Mouse (Mus musculus): ENCODE measurements around the gene Mtf1. TPM values are rescaled to one million over a fixed set of nuclear protein-coding genes. Genes with fewer than 3 reads are reported as not detected.

The Mtf1 gene
- polyA plus RNA-seq, 1 experiment from 2014 or later, result 9.1 TPM

GRCm38 (mm10) chr4:124898428-124898827 is 96.5 kb downstream of the Mtf1 start:
- peaks cover 33% of the 10 kb centered on the region for H3K27me3 ChIP-seq (ENCODE audit: insufficient read depth, low read length)
- no peak overlapping the region for H3K27ac ChIP-seq (ENCODE audit: low read depth)
- H3K9ac ChIP-seq (replicated peaks), result no peak overlapping the region
- WGBS (ENCODE audit: insufficient replicate concordance), result 66% methylated on average over 10 of the region's 10 CpGs
- ATAC-seq (no peak), DNase-seq (no peak)
- no peak overlapping the region for H3K4me2 ChIP-seq (ENCODE audit: low read depth, low read length)
- no peak overlapping the region for H3K4me3 ChIP-seq (ENCODE audit: low read depth, low read length)
- no peaks in the 10 kb centered on the region for H3K4me1 ChIP-seq (ENCODE audit: insufficient read depth)
- no peaks in the 10 kb centered on the region for H3K9me3 ChIP-seq (ENCODE audit: low read length)
- no peaks in the 10 kb centered on the region for H3K36me3 ChIP-seq (replicated peaks; ENCODE audit: insufficient read depth, low read length)
- TF ChIP-seq EP300 (IDR thresholded peaks at IDR 0.05; ENCODE audit: low read depth) (no peak), CTCF (IDR thresholded peaks at IDR 0.05; ENCODE audit: low read depth) (no peak)

Other genes starting within 250 kb of the Mtf1 start
- not detected in 2 replicates for gene 3100002H09Rik, start 191.3 kb upstream of the Mtf1 start, polyA plus RNA-seq (2015; fragmentation: Nextera tagmentation; extraction: Ambion mirVana)
- gene Pou3f1, start 145.3 kb upstream of the Mtf1 start, polyA plus RNA-seq (2015; fragmentation: Nextera tagmentation; extraction: Ambion mirVana), result not detected in 2 replicates
- 20.1 and 21.6 TPM in 2 replicates for gene Utp11, start 108.5 kb upstream of the Mtf1 start, polyA plus RNA-seq (2015; fragmentation: Nextera tagmentation; extraction: Ambion mirVana)
- gene Fhl3, start 101.4 kb upstream of the Mtf1 start, polyA plus RNA-seq (2015; fragmentation: Nextera tagmentation; extraction: Ambion mirVana), result 2.5 and 2.7 TPM in 2 replicates
- 37.1 and 37.2 TPM in 2 replicates for gene Sf3a3, start 87.3 kb upstream of the Mtf1 start, polyA plus RNA-seq (2015; fragmentation: Nextera tagmentation; extraction: Ambion mirVana)
- gene Inpp5b, start 60.3 kb upstream of the Mtf1 start, polyA plus RNA-seq (2015; fragmentation: Nextera tagmentation; extraction: Ambion mirVana), result 15.5 and 19.5 TPM in 2 replicates
- 15.4 and 18.4 TPM in 2 replicates for gene Yrdc, start 48.6 kb downstream of the Mtf1 start, polyA plus RNA-seq (2015; fragmentation: Nextera tagmentation; extraction: Ambion mirVana)
- 19.1 and 23.8 TPM in 2 replicates for gene 1110065P20Rik, start 49.1 kb downstream of the Mtf1 start, polyA plus RNA-seq (2015; fragmentation: Nextera tagmentation; extraction: Ambion mirVana)
- gene Maneal, start 60.1 kb downstream of the Mtf1 start, polyA plus RNA-seq (2015; fragmentation: Nextera tagmentation; extraction: Ambion mirVana), result not detected in 2 replicates
- gene Epha10, start 78.8 kb downstream of the Mtf1 start, polyA plus RNA-seq (2015; fragmentation: Nextera tagmentation; extraction: Ambion mirVana), result 0.04 TPM in 1 of 2 replicates, not detected in the other
- gene 9930104L06Rik, start 134.9 kb downstream of the Mtf1 start, polyA plus RNA-seq (2015; fragmentation: Nextera tagmentation; extraction: Ambion mirVana), result 2.4 and 2.6 TPM in 2 replicates
- gene Cdca8, start 137.2 kb downstream of the Mtf1 start, polyA plus RNA-seq (2015; fragmentation: Nextera tagmentation; extraction: Ambion mirVana), result 49.5 and 56.3 TPM in 2 replicates
- 0.41 and 0.86 TPM in 2 replicates for gene Rspo1, start 184.3 kb downstream of the Mtf1 start, polyA plus RNA-seq (2015; fragmentation: Nextera tagmentation; extraction: Ambion mirVana)
- 25.8 and 26.7 TPM in 2 replicates for gene Gnl2, start 214.5 kb downstream of the Mtf1 start, polyA plus RNA-seq (2015; fragmentation: Nextera tagmentation; extraction: Ambion mirVana)

Data from liver, postnatal 0 days (tissue).